Mouse (Mus musculus): Measurements from ENCODE around the gene Ntn3. TPM values are rescaled to one million over a fixed set of nuclear protein-coding genes. Genes with fewer than 3 reads are reported as not detected.

Ntn3 gene
- polyA plus RNA-seq, 1 experiment from 2014 or later = 3.0 TPM

GRCm38 (mm10) chr17:24199252-24199651 lies 10.1 kb downstream of the Ntn3 start:
- Histone ChIP-seq H3K4me3 (ENCODE audit: low read depth, low read length) (no peak overlapping the region), H3K9ac (ENCODE audit: low read length) (no peak overlapping the region)
- WGBS = 90% methylated on average over 4 of the region's 4 CpGs

DNA sequence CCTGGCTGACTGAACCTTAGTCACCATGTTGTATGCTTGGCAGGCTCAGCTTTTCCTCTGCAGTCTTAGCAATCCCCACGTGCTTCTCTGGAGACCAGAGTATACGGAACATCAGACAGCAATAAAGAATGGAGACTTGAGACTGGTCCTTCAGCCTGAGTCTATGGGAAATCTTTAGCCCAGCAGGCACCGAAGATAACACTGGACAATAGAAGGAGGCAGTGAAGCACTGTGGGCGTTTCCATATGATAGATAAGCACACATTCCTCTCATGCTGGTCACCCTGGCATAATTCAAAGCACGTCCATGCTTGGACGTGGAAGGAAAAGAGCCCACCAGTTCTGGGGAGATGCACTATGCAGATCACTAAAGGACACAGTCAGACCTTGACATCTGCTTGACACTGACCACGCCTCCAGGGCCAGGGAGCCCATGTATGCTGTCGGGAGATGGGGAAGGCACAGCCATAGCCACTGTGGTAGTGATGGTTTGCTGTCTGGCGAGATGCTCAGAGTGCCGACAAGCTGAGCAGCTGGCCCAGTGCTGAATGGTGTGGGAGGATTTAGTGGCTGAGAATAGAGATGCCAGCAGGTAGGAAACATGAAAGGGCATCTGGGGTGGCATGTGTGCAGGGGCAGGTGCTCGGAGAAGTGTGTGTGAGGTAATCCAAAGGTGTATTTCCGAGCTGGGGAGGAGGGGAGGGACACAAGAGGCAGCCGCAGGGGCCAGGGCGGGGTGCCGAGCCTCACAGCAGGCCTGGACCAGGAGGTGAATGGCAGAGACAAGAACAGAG lies 12.1 kb downstream of the Ntn3 start:
- no peaks in the 10 kb centered on the region for H3K4me1 ChIP-seq (ENCODE audit: control insufficient read depth, insufficient read depth, low read length)
- DNase-seq (ENCODE audit: low spot score, missing footprints) = no peak
- no peak for ATAC-seq (ENCODE audit: low FRiP score)
- H3K9me3 ChIP-seq (ENCODE audit: control insufficient read depth, low read length) = no peaks in the 10 kb centered on the region
- WGBS = 63% methylated on average over 15 of the region's 15 CpGs
- no peak overlapping the region for H3K4me2 ChIP-seq
- no peaks in the 10 kb centered on the region for H3K27me3 ChIP-seq (ENCODE audit: control insufficient read depth, insufficient read depth, low read length)
- H3K27ac ChIP-seq (ENCODE audit: low read depth, low read length) = no peak overlapping the region
- no peak overlapping the region for H3K4me3 ChIP-seq (ENCODE audit: low read depth, low read length)
- no peaks in the 10 kb centered on the region for H3K36me3 ChIP-seq (ENCODE audit: control insufficient read depth, insufficient read depth, low read length)
- H3K9ac ChIP-seq (ENCODE audit: low read length) = no peak overlapping the region

More at GRCm38 (mm10) chr17:24199252-24199651, 10.1 kb downstream of the Ntn3 start:
- Histone ChIP-seq H3K27me3 (ENCODE audit: control insufficient read depth, insufficient read depth, low read length) (no peaks in the 10 kb centered on the region), H3K9me3 (ENCODE audit: control insufficient read depth, low read length) (no peaks in the 10 kb centered on the region), H3K4me1 (ENCODE audit: control insufficient read depth, insufficient read depth, low read length) (peaks cover 8% of the 10 kb centered on the region; the same call in 1 of the 2 replicates), H3K4me2 (no peak overlapping the region), H3K36me3 (ENCODE audit: control insufficient read depth, insufficient read depth, low read length) (no peaks in the 10 kb centered on the region), H3K27ac (ENCODE audit: low read depth, low read length) (no peak overlapping the region)
- no peak for DNase-seq (ENCODE audit: low spot score, missing footprints)
- ATAC-seq (ENCODE audit: low FRiP score) = no peak

DNA sequence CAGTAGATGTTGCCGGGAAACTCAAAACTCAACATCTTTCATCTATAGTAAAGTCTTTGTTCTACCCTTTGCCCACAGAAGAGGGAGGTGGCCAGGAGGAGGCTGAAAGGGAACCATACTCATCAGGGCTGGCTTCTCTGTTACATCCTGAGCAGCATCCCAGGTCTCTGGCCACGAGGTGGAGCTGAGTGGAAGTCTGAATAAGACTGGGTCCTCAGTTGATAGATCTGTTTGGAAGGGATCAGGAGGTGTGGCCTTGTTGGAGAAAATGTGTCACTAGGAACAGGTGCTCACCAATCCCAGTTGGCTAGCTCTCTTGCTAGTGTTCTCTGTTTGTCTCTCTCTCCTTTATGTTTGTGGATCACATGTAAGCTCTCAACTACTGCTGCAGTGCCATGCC lies 14.0 kb downstream of the Ntn3 start:
- Histone ChIP-seq H3K27me3 (ENCODE audit: control insufficient read depth, insufficient read depth, low read length) (no peaks in the 10 kb centered on the region), H3K27ac (ENCODE audit: low read depth, low read length) (no peak overlapping the region), H3K36me3 (ENCODE audit: control insufficient read depth, insufficient read depth, low read length) (no peaks in the 10 kb centered on the region), H3K9ac (ENCODE audit: low read length) (no peak overlapping the region), H3K4me2 (no peak overlapping the region), H3K4me3 (ENCODE audit: low read depth, low read length) (no peak overlapping the region), H3K4me1 (ENCODE audit: control insufficient read depth, insufficient read depth, low read length) (no peaks in the 10 kb centered on the region), H3K9me3 (ENCODE audit: control insufficient read depth, low read length) (no peaks in the 10 kb centered on the region)
- no peak for ATAC-seq (ENCODE audit: low FRiP score)
- no peak for DNase-seq (ENCODE audit: low spot score, missing footprints)
- 66% methylated on average over 2 of the region's 2 CpGs for WGBS

GRCm38 (mm10) chr17:24193769-24194168 lies 15.6 kb downstream of the Ntn3 start:
- H3K27me3 ChIP-seq (ENCODE audit: control insufficient read depth, insufficient read depth, low read length) = no peaks in the 10 kb centered on the region
- no peak overlapping the region for H3K27ac ChIP-seq (ENCODE audit: low read depth, low read length)
- no peak overlapping the region for H3K4me2 ChIP-seq
- no peaks in the 10 kb centered on the region for H3K9me3 ChIP-seq (ENCODE audit: control insufficient read depth, low read length)
- H3K4me1 ChIP-seq (ENCODE audit: control insufficient read depth, insufficient read depth, low read length) = no peaks in the 10 kb centered on the region
- no peak overlapping the region for H3K4me3 ChIP-seq (ENCODE audit: low read depth, low read length)
- no peaks in the 10 kb centered on the region for H3K36me3 ChIP-seq (ENCODE audit: control insufficient read depth, insufficient read depth, low read length)
- 88% methylated on average over 5 of the region's 5 CpGs for WGBS
- no peak overlapping the region for H3K9ac ChIP-seq (ENCODE audit: low read length)
- DNase-seq (ENCODE audit: low spot score, missing footprints) (no peak), ATAC-seq (ENCODE audit: low FRiP score) (no peak)

GRCm38 (mm10) chr17:24193268-24193667 lies 16.1 kb downstream of the Ntn3 start:
- WGBS = 88% methylated on average over 8 of the region's 8 CpGs
- DNase-seq (ENCODE audit: low spot score, missing footprints) (no peak), ATAC-seq (ENCODE audit: low FRiP score) (no peak)
- Histone ChIP-seq H3K27ac (ENCODE audit: low read depth, low read length) (no peak overlapping the region), H3K4me1 (ENCODE audit: control insufficient read depth, insufficient read depth, low read length) (no peaks in the 10 kb centered on the region), H3K36me3 (ENCODE audit: control insufficient read depth, insufficient read depth, low read length) (no peaks in the 10 kb centered on the region), H3K4me2 (no peak overlapping the region), H3K27me3 (ENCODE audit: control insufficient read depth, insufficient read depth, low read length) (no peaks in the 10 kb centered on the region), H3K9me3 (ENCODE audit: control insufficient read depth, low read length) (no peaks in the 10 kb centered on the region), H3K4me3 (ENCODE audit: low read depth, low read length) (no peak overlapping the region), H3K9ac (ENCODE audit: low read length) (no peak overlapping the region)

- DNase-seq (ENCODE audit: low spot score, missing footprints) (no peak), ATAC-seq (ENCODE audit: low FRiP score) (no peak)
- no peak overlapping the region for H3K9ac ChIP-seq (ENCODE audit: low read length)
- no peak overlapping the region for H3K27ac ChIP-seq (ENCODE audit: low read depth, low read length)
- WGBS = 86% methylated on average over 8 of the region's 8 CpGs
- no peaks in the 10 kb centered on the region for H3K36me3 ChIP-seq (ENCODE audit: control insufficient read depth, insufficient read depth, low read length)
- no peaks in the 10 kb centered on the region for H3K4me1 ChIP-seq (ENCODE audit: control insufficient read depth, insufficient read depth, low read length)
- no peak overlapping the region for H3K4me2 ChIP-seq
- H3K4me3 ChIP-seq (ENCODE audit: low read depth, low read length) = no peak overlapping the region
- no peaks in the 10 kb centered on the region for H3K27me3 ChIP-seq (ENCODE audit: control insufficient read depth, insufficient read depth, low read length)
- H3K9me3 ChIP-seq (ENCODE audit: control insufficient read depth, low read length) = no peaks in the 10 kb centered on the region
Observed at GRCm38 (mm10) chr17:24192848-24193247, 16.5 kb downstream of the Ntn3 start.

DNA sequence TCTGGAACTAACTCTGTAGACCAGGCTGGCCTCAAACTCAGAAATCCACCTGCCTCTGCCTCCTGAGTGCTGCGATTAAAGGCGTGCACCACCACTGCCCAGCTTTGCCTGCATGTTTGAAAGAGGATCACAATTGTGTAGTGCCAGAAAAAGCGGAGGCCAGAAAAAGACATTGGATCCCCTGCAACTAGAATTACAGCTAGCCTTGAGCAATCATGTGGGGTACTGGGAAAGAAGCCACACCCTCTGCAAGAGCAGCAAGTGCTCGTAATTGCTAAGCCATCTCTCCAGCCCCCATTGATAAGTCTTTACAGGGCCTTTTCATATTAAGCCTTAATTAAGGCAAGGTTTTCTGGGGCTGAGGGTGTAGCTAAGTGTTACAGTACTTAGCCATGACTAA lies 17.9 kb downstream of the Ntn3 start:
- Histone ChIP-seq H3K4me1 (ENCODE audit: control insufficient read depth, insufficient read depth, low read length) (no peaks in the 10 kb centered on the region), H3K9ac (ENCODE audit: low read length) (no peak overlapping the region), H3K27ac (ENCODE audit: low read depth, low read length) (no peak overlapping the region), H3K27me3 (ENCODE audit: control insufficient read depth, insufficient read depth, low read length) (no peaks in the 10 kb centered on the region), H3K36me3 (ENCODE audit: control insufficient read depth, insufficient read depth, low read length) (no peaks in the 10 kb centered on the region), H3K4me2 (no peak overlapping the region), H3K9me3 (ENCODE audit: control insufficient read depth, low read length) (no peaks in the 10 kb centered on the region), H3K4me3 (ENCODE audit: low read depth, low read length) (no peak overlapping the region)
- DNase-seq (ENCODE audit: low spot score, missing footprints) (no peak), ATAC-seq (ENCODE audit: low FRiP score) (no peak)
- 80% methylated on average over 4 of the region's 4 CpGs for WGBS

DNA sequence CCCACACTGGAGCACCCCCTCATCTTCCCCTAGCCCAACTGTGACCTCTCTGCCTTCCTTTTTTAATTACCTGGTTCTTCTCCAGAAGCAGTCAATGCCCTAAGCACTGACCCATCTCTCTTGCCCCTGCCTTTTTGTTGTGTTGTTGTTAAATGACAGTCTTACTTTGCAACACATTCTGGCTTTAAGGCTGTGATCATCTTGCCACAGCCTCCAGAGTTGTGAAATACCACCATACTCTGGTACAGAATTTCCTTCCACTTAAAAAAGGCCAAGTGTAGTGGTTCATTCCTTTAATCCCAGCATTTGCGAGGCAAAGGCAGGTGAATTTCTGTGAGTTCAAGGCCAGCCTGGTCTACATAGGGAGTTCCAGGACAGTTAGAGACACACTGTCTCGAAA lies 18.4 kb downstream of the Ntn3 start:
- H3K4me1 ChIP-seq (ENCODE audit: control insufficient read depth, insufficient read depth, low read length) = no peaks in the 10 kb centered on the region
- H3K4me3 ChIP-seq (ENCODE audit: low read depth, low read length) = no peak overlapping the region
- H3K27me3 ChIP-seq (ENCODE audit: control insufficient read depth, insufficient read depth, low read length) = no peaks in the 10 kb centered on the region
- no peaks in the 10 kb centered on the region for H3K9me3 ChIP-seq (ENCODE audit: control insufficient read depth, low read length)
- H3K4me2 ChIP-seq = no peak overlapping the region
- H3K36me3 ChIP-seq (ENCODE audit: control insufficient read depth, insufficient read depth, low read length) = no peaks in the 10 kb centered on the region
- DNase-seq (ENCODE audit: low spot score, missing footprints) (no peak), ATAC-seq (ENCODE audit: low FRiP score) (no peak)
- no peak overlapping the region for H3K9ac ChIP-seq (ENCODE audit: low read length)
- no peak overlapping the region for H3K27ac ChIP-seq (ENCODE audit: low read depth, low read length)
- 94% methylated on average over 2 of the region's 2 CpGs for WGBS

DNA sequence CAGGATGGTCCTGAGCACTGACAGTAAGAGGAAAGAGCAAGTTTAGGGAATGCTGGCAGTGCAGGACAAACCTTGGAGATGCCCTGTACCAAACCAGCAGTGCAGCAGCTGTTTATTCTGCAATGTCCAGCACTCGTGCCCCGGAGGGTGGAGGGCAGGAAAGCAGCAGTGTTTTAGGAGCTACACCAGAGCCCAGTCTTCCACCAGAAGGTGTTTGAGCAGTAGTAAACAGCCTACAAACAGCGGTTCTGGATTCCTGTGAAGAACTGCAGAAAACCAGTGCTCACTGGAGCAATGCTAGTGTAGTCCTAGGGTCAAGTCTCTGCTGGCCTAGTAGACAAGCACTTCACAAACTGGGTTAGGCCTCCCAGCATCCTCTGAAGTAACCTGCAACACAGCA lies 35.1 kb downstream of the Ntn3 start:
- no peak for ATAC-seq (ENCODE audit: low FRiP score)
- WGBS = 74% methylated on average over 3 of the region's 3 CpGs
- H3K9me3 ChIP-seq (ENCODE audit: control insufficient read depth, low read length) = no peaks in the 10 kb centered on the region
- no peak overlapping the region for H3K4me3 ChIP-seq (ENCODE audit: low read depth, low read length)
- no peak overlapping the region for H3K4me2 ChIP-seq
- H3K4me1 ChIP-seq (ENCODE audit: control insufficient read depth, insufficient read depth, low read length) = peaks cover 4% of the 10 kb centered on the region; the same call in 1 of the 2 replicates
- DNase-seq (ENCODE audit: low spot score, missing footprints) = no peak
- H3K9ac ChIP-seq (ENCODE audit: low read length) = no peak overlapping the region
- H3K27ac ChIP-seq (ENCODE audit: low read depth, low read length) = no peak overlapping the region
- no peaks in the 10 kb centered on the region for H3K36me3 ChIP-seq (ENCODE audit: control insufficient read depth, insufficient read depth, low read length)
- H3K27me3 ChIP-seq (ENCODE audit: control insufficient read depth, insufficient read depth, low read length) = no peaks in the 10 kb centered on the region

All from midbrain, embryonic 11.5 days (tissue).